Mouse (Mus musculus) forebrain, embryonic 16.5 days (tissue): ENCODE results near the gene Cd3d. TPM values are rescaled to one million over a fixed set of nuclear protein-coding genes. Genes with fewer than 3 reads are reported as not detected.

ENCODE experiments used
- ATAC-seq: fragments of 200-750 bp; cut with Nextera tagmentation; 2 replicates; pipeline ENCODE4 v1.8.0; 2017; ENCODE audit warnings: mild to moderate bottlenecking, moderate library complexity
- H3K27ac ChIP-seq: fragments of 300-500 bp; sonication (generic); 2 replicates; pipeline ENCODE4 v1.5.1; 2014; ENCODE audit warnings: low read length, control low read depth
- H3K27me3 ChIP-seq: fragments of 300-500 bp; sonication (generic); replicated peaks from 2 replicates; pipeline ENCODE4 v1.6.1; 2014; ENCODE audit warnings: low read length; ENCODE audit not compliant: control insufficient read depth, insufficient read depth
- H3K36me3 ChIP-seq: fragments of 300-500 bp; sonication (generic); 2 replicates; pipeline ENCODE4 v1.6.1; 2014; ENCODE audit not compliant: control insufficient read depth, insufficient read depth
- H3K4me1 ChIP-seq: fragments of 300-500 bp; sonication (generic); replicated peaks from 2 replicates; pipeline ENCODE4 v1.6.1; 2014; ENCODE audit warnings: low read length; ENCODE audit not compliant: control insufficient read depth, insufficient read depth
- H3K4me2 ChIP-seq: fragments of 300-500 bp; sonication (generic); 2 replicates; pipeline ENCODE4 v1.6.1; 2014; ENCODE audit warnings: mild to moderate bottlenecking, low read length, control low read depth
- H3K4me3 ChIP-seq: fragments of 300-500 bp; sonication (generic); replicated peaks from 2 replicates; pipeline ENCODE4 v1.5.1; 2014; ENCODE audit warnings: mild to moderate bottlenecking, low read length, control low read depth
- H3K9ac ChIP-seq: fragments of 300-500 bp; sonication (generic); replicated peaks from 2 replicates; pipeline ENCODE4 v1.6.1; 2014; ENCODE audit warnings: low read depth, low read length, control low read depth
- H3K9me3 ChIP-seq: fragments of 300-500 bp; sonication (generic); 2 replicates; pipeline ENCODE4 v1.6.1; 2016; ENCODE audit warnings: low read length; ENCODE audit not compliant: control insufficient read depth
- WGBS: fragments of 180-500 bp; shearing (Covaris S2); extraction: QIAGEN DNeasy Blood & Tissue Kit; methylation state at CpG from one replicate; pipeline ENCODE4 v1.1.7; 2014; 5-methylcytosine and 5-hydroxymethylcytosine counted together
- polyA plus RNA-seq: library from polyadenylated mRNA; unstranded; fragments of >200 nt; fragmentation: Nextera tagmentation; extraction: Ambion mirVana; gene quantifications from 2 replicates; pipeline ENCODE4 v1.2.1, GENCODE M21; 2015

Cd3d gene
- polyA plus RNA-seq, 1 experiment from 2014 or later, result not detected

GRCm38 (mm10) chr9:45022800-45023199 lies 41.2 kb downstream of the Cd3d start:
- Histone ChIP-seq H3K27me3 (no peaks in the 10 kb centered on the region; the same call in 1 of the 2 replicates), H3K4me2 (no peak overlapping the region), H3K4me3 (no peak overlapping the region), H3K4me1 (no peaks in the 10 kb centered on the region), H3K9me3 (no peaks in the 10 kb centered on the region), H3K27ac (no peak overlapping the region), H3K36me3 (no peaks in the 10 kb centered on the region), H3K9ac (no peak overlapping the region)
- WGBS, result 4% methylated on average over 3 of the region's 3 CpGs
- ATAC-seq, result no peak

GRCm38 (mm10) chr9:45023638-45024037 lies 42.1 kb downstream of the Cd3d start:
- H3K9me3 ChIP-seq, result no peaks in the 10 kb centered on the region
- H3K9ac ChIP-seq, result no peak overlapping the region
- 61% methylated on average over 3 of the region's 3 CpGs for WGBS

GRCm38 (mm10) chr9:45024187-45024586 lies 42.6 kb downstream of the Cd3d start:
- H3K27me3 ChIP-seq, result peaks cover 5% of the 10 kb centered on the region; the same call in 1 of the 2 replicates
- no peak overlapping the region for H3K4me3 ChIP-seq
- ATAC-seq, result no peak
- H3K36me3 ChIP-seq, result no peaks in the 10 kb centered on the region
- no peaks in the 10 kb centered on the region for H3K9me3 ChIP-seq
- H3K4me1 ChIP-seq, result no peaks in the 10 kb centered on the region
- WGBS, result 83% methylated on average over 2 of the region's 2 CpGs
- H3K9ac ChIP-seq, result no peak overlapping the region
- H3K4me2 ChIP-seq, result no peak overlapping the region
- no peak overlapping the region for H3K27ac ChIP-seq

More at GRCm38 (mm10) chr9:45023638-45024037, 42.1 kb downstream of the Cd3d start:
- H3K27me3 ChIP-seq, result peaks cover 2% of the 10 kb centered on the region; the same call in 1 of the 2 replicates
- no peak overlapping the region for H3K4me2 ChIP-seq
- no peak overlapping the region for H3K27ac ChIP-seq
- no peaks in the 10 kb centered on the region for H3K4me1 ChIP-seq
- ATAC-seq, result no peak
- no peaks in the 10 kb centered on the region for H3K36me3 ChIP-seq
- no peak overlapping the region for H3K4me3 ChIP-seq

- Histone ChIP-seq H3K27me3 (peaks cover 5% of the 10 kb centered on the region; the same call in 1 of the 2 replicates), H3K9ac (no peak overlapping the region), H3K4me1 (no peaks in the 10 kb centered on the region), H3K4me3 (no peak overlapping the region), H3K9me3 (no peaks in the 10 kb centered on the region), H3K27ac (no peak overlapping the region), H3K4me2 (no peak overlapping the region), H3K36me3 (no peaks in the 10 kb centered on the region)
- ATAC-seq, result no peak
- WGBS, result 73% methylated on average over 8 of the region's 8 CpGs
Measured at GRCm38 (mm10) chr9:45027376-45027775, 45.8 kb downstream of the Cd3d start.

- ATAC-seq, result no peak
- Histone ChIP-seq H3K36me3 (no peaks in the 10 kb centered on the region), H3K27me3 (0 out of 2 replicates have a peak, but pooled peaks cover 5% of the 10 kb centered on the region), H3K4me2 (no peak overlapping the region), H3K4me3 (no peak overlapping the region), H3K27ac (no peak overlapping the region), H3K9ac (no peak overlapping the region), H3K4me1 (no peaks in the 10 kb centered on the region), H3K9me3 (no peaks in the 10 kb centered on the region)
- 73% methylated on average over 6 of the region's 6 CpGs for WGBS
Measured at GRCm38 (mm10) chr9:45030341-45030740, 48.8 kb downstream of the Cd3d start.

GRCm38 (mm10) chr9:45032261-45032660 lies 50.7 kb downstream of the Cd3d start:
- Histone ChIP-seq H3K4me1 (no peaks in the 10 kb centered on the region), H3K36me3 (no peaks in the 10 kb centered on the region), H3K4me3 (no peak overlapping the region), H3K4me2 (no peak overlapping the region), H3K27me3 (0 out of 2 replicates have a peak, but pooled peaks cover 5% of the 10 kb centered on the region), H3K27ac (no peak overlapping the region), H3K9me3 (no peaks in the 10 kb centered on the region), H3K9ac (no peak overlapping the region)
- WGBS, result 73% methylated on average over 2 of the region's 2 CpGs
- no peak for ATAC-seq

GRCm38 (mm10) chr9:45034526-45034925 lies 52.9 kb downstream of the Cd3d start:
- no peak for ATAC-seq
- WGBS, result 80% methylated on average over 3 of the region's 3 CpGs

More at GRCm38 (mm10) chr9:45034526-45034925, 52.9 kb downstream of the Cd3d start:
- Histone ChIP-seq H3K9me3 (no peaks in the 10 kb centered on the region), H3K4me2 (no peak overlapping the region), H3K36me3 (no peaks in the 10 kb centered on the region), H3K4me1 (no peaks in the 10 kb centered on the region), H3K27me3 (peaks cover 3% of the 10 kb centered on the region), H3K4me3 (no peak overlapping the region), H3K27ac (no peak overlapping the region), H3K9ac (no peak overlapping the region)

Other genes starting within 250 kb of the Cd3d start
- gene Phldb1, start 246.6 kb upstream of the Cd3d start, polyA plus RNA-seq, result 45.0 and 53.6 TPM in 2 replicates
- gene Arcn1, start 213.9 kb upstream of the Cd3d start, polyA plus RNA-seq, result 150 and 161 TPM in 2 replicates
- gene Ift46, start 213.9 kb upstream of the Cd3d start, polyA plus RNA-seq, result 184 and 187 TPM in 2 replicates
- gene Tmem25, start 182.5 kb upstream of the Cd3d start, polyA plus RNA-seq, result 7.0 and 10.3 TPM in 2 replicates
- gene Ttc36, start 178.7 kb upstream of the Cd3d start, polyA plus RNA-seq, result 0.41 TPM in 1 of 2 replicates, not detected in the other
- 22.2 and 24.3 TPM in 2 replicates for gene Kmt2a, start 100.5 kb upstream of the Cd3d start, polyA plus RNA-seq
- gene Atp5l, start 61.0 kb upstream of the Cd3d start, polyA plus RNA-seq, result 638 and 661 TPM in 2 replicates
- gene Ube4a, start 16.2 kb upstream of the Cd3d start, polyA plus RNA-seq, result 38.5 and 42.7 TPM in 2 replicates
- not detected in 2 replicates for gene Cd3g, start 1.4 kb upstream of the Cd3d start, polyA plus RNA-seq
- gene Cd3e, start 27.8 kb downstream of the Cd3d start, polyA plus RNA-seq, result not detected in 2 replicates
- 0.38 and 0.96 TPM in 2 replicates for gene Mpzl2, start 58.0 kb downstream of the Cd3d start, polyA plus RNA-seq
- gene Mpzl3, start 73.4 kb downstream of the Cd3d start, polyA plus RNA-seq, result 1.0 and 1.2 TPM in 2 replicates
- gene Jaml, start 97.4 kb downstream of the Cd3d start, polyA plus RNA-seq, result 0.34 and 0.61 TPM in 2 replicates
- 5.7 and 6.9 TPM in 2 replicates for gene Scn2b, start 136.0 kb downstream of the Cd3d start, polyA plus RNA-seq
- gene Scn4b, start 156.6 kb downstream of the Cd3d start, polyA plus RNA-seq, result 0.24 and 0.27 TPM in 2 replicates
- 0.14 and 0.38 TPM in 2 replicates for gene BC049352, start 200.2 kb downstream of the Cd3d start, polyA plus RNA-seq
- gene Tmprss4, start 222.3 kb downstream of the Cd3d start, polyA plus RNA-seq, result not detected in 2 replicates